Mouse (Mus musculus) thymus, postnatal 0 days (tissue): Measurements from ENCODE around the gene Klhl29. TPM values are rescaled to one million over a fixed set of nuclear protein-coding genes. Genes with fewer than 3 reads are reported as not detected.

Experiments
- DNase-seq: peaks from one replicate; pipeline ENCODE4 v3.0.0-alpha.2; 2015; ENCODE audit warnings: low spot score
- polyA plus RNA-seq: library from polyadenylated mRNA; unstranded; fragments of >200 nt; fragmentation: Nextera tagmentation; extraction: Ambion mirVana; gene quantifications from 2 replicates; pipeline ENCODE4 v1.2.1, GENCODE M21; 2015

Gene Klhl29
- polyA plus RNA-seq, 1 experiment from 2014 or later = 0.39 TPM

GRCm38 (mm10) chr12:5222439-5223202 lies 152.9 kb downstream of the Klhl29 start:
- no peak for DNase-seq

DNA sequence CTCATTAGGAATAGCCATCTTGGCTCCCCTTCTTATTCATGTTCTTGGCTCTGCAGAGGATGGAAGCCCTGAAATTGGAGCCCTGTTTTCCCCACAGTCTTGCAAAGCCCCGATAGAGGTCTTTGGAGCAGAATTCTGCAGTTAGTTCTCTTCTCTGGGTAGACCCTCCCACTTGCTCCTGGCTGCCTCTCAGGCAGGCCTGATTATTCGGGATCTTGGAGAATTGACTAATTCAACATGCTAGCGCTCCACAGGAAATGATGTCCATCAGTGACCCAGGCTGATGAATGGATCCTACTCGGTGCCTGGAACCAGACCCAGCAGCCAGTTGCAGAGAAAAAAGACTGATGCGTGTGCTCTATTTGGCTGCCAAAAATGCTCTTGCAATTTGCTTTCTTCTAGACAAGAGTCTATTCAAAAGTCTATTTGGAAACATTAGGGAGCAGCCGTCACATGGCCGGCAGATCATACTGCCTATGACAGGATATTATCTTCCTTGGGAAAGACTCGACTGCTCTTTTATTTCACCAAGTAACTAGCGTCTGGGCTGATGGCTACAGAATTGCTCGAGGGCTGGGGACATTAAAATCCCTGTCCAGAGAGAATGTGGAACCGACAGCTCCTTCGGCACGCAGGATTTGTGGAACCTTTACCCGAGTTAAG lies 155.4 kb downstream of the Klhl29 start:
- DNase-seq = no peak

DNA sequence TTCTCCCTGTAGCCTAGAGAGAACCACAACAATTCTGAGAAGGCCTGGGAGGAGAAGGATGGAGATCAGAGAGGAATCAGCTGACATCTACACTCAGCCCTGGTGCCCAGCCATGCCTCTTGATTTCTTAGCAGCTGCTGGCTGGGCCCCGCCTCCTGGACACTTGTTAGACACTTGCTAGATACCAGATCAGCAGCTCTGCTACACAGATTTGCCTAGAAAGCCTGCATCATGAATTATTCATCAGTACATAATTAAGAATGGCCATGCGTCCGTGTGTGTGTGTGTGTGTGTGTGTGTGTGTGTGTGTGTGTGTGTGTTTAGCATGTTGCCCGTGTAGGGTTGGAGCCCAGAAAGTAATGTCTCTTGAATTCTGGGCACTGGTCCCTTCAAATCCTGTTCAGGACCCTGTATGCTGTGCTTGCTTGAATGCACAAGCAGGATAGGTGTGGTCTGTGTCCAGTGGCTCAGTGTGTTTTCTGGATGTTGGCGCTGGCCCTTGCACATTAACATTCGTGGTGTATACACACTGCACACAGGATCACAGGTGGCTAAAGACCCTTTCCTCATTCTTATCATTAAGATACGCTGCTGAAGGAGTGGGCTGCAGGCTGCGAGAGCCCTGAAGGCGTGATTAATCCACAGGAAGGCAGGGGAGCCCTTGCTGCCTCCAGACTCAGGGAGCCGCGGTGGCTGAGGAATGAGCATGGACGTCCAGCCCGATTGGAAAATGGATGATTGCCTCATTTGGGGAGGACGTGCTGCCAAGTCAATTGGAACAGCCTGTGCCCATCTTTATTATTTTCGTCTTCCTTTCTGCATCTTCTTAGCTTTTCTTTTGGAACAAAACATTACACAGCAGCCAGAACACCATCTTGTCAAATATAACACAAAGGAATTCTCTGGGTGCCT lies 159.4 kb downstream of the Klhl29 start:
- no peak for DNase-seq

DNA sequence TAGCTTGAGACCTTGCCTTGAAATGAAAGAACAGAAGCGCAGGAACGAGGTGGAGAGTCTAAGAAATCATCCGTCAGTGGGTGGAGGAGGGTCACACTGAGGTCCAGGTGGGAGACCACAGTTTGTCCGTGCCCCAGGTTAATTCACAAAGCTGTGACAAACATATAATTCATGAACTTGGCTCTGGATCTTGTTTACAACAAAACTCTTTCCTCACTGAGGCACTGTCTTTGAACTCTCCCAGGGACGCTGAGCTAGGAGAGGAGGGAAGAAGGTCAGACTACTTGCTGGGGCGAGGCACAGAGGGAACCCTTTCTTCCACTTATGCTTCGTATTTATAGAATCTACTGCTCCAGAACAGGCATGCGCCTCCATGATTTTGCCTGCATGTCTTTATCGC lies 161.2 kb downstream of the Klhl29 start:
- DNase-seq = no peak

- no peak for DNase-seq
Observed at GRCm38 (mm10) chr12:5213339-5214104, 162.0 kb downstream of the Klhl29 start.

- no peak for DNase-seq
Observed at GRCm38 (mm10) chr12:5211884-5212283, 163.6 kb downstream of the Klhl29 start.

DNA sequence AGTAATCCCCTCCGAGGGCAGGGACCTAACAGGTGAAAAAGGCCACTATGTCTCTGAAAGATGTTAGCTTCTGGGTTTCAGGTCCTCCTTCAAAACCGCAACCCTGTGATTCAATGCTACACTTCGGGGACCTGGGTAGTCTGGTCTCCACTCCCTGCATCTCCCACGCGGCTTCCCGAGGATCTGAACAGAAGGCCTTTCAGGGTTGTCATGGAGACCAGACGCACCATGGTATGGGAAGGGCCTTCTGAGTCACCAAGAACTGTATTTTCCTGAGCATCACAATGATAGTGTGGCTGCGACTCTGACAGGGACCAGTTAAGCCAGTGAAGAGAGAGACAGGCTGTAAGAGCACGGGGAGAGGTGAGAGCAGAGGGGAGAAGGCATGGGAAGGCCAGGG lies 164.7 kb downstream of the Klhl29 start:
- no peak for DNase-seq

DNA sequence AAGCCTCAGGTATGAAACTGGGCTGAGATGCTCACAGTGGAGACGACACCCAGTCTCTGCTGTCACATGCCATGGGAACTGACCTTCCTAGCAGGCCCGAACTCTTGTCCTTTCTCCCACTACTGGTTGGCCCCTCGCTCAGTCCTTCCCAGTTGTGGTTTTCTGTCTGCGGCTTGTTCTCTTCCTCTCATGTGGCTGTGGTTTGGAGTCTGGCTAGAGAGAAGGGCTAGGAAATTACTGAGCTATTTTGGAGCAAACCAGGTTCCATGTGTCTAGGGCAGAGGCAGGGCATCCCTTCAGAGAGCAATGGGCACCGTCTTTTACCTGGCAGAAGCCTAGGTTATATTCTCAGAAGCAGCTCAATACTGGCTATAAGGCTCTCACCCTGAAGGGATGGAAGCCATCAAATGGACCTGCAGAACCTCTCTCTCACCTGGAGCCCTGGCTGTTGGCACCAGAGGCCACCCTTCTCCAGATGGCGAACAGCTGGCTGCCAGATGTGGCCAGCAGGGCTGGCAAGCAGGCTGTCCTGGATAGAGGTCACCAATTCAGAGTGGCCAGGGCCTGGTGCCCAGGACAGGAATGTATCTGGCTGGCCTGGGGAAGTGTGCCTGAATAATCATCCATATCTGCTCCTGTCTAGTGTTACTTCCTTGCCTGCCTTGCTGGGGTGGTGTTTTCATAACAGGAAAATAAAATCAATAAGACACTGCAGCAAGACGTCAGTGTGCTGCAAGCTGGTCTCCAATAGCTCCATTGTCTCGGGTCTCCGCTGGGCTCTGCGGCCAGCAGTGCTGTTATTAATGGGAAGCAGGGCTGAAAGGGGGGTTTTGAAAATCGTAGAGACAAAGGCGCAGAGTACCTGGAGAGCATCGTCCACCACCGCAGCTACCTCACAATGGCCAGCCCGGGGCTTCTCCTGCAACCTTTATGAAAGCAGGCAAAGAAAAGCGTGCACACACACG lies 167.3 kb downstream of the Klhl29 start:
- DNase-seq = no peak

- no peak for DNase-seq
Observed at GRCm38 (mm10) chr12:5207172-5207571, 168.3 kb downstream of the Klhl29 start.

DNA sequence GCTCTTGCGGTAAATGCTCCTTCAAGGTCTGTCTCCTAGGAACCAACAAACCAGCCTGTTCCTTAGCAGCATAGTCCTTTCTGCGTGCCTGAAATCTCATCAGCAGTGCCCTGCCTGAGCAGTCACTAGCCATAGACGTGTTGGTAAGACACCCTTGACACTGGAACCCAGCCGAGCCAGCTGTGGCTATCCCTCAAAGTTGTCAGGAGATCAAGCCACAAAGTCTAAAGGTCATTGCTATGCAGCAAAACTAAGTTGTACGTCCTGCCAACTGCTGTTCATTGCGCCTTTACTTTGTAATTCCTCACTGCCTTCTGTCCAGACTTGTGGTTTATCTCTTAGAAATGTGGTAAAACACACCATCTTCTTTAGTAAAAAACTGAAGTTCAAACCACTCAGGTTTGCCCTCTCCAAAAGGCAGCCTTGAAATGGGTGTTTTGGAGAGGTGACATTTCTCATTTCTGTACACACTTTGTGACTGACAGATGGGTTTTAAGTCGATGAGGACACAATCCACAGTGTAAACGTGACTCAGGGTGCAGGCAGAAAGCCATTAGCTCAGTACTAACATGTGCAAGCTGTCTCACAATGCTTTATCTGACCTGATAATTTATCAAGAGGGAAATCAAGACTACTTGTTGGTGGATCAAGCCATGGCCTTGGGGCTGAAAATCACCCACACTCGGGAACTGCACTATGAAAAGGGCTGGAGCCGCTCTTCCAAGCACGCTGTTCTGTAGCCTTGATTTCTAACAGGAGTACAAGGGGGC lies 171.2 kb downstream of the Klhl29 start:
- no peak for DNase-seq

GRCm38 (mm10) chr12:5203385-5203784 lies 172.1 kb downstream of the Klhl29 start:
- no peak for DNase-seq

- no peak for DNase-seq
Observed at GRCm38 (mm10) chr12:5198254-5198653, 177.2 kb downstream of the Klhl29 start.

DNA sequence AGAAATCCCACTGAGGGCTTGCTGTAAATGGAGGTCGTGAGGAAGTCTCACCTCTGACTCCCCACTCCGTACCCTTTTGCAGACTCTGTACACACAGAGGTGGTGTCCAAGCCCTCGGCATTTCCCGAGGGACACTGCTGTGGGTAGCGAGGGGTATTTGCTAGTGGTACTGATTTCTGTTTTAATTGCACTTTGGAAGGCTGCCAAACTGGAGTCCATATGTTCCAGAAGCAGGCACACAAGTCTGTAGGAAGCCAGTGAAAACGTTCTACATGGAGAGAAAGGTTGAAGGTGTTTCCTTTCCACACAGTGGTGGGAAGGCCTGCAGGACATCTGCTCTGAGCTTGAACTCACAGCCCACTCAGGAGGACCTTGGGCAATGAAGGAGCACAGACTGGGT lies 181.3 kb downstream of the Klhl29 start:
- no peak for DNase-seq

GRCm38 (mm10) chr12:5192380-5192718 lies 183.1 kb downstream of the Klhl29 start:
- DNase-seq = no peak

- DNase-seq = peak; percentile 12
Observed at GRCm38 (mm10) chr12:5191628-5192379, 183.7 kb downstream of the Klhl29 start.

GRCm38 (mm10) chr12:5191206-5191605 lies 184.3 kb downstream of the Klhl29 start:
- DNase-seq = no peak

DNA sequence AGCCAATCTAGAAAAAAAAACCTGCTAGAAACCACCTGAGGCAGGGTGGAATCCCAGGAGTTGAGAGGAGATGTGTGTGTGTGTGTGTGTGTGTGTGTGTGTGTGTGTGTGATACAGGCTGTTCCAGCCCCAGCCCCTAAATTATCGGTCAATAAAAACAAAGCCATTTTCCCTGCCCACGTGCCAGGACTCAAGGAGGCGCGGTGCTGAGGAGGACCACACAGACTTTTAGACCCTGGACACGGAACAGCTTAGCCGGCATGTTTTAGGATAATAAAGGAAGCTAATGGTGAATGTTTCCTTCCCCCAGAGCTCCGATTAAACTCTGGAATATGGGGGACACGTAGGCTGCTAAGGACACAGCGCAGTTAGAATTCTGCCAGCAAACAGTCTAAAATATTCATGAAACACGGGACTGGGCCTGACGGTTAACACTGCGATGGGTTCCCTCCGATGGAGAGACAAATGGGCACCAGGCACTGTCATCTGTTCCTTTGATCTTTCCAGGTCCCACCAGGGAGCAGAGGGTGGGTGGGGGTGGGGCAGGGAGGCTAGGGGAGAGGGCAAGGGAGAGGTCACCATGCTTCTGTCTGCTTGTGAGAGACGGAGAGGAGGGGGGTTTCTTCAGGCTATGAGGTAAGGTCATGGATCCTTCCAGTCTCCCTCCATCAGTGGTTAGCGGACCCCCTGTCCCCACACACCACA lies 185.9 kb downstream of the Klhl29 start:
- no peak for DNase-seq

DNA sequence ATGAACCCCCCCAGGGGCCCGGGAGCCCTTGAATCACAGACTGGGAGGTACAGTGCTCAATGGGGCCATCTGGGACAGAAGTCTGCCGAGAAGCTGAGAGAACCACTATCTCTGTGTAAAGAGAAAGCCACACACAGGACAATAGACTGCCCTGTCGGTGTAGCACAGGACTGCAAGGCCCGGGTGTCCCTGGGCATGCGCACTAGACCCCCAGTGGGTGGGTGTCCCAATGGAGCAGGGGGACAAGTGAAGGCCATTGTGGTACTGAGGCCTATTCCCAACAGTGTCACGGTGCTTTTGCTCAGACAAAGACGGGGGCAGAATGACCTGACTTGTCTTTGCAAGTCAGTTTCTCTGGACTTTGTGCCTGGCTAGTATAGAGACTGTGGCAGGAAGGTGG lies 186.6 kb downstream of the Klhl29 start:
- no peak for DNase-seq
